In genomic region chr9:111117126-111117642, GRCm38 (mm10) we compare ENCODE assay signal across 8 mouse cellular contexts. TPM values are rescaled to one million over a fixed set of nuclear protein-coding genes. Genes with fewer than 3 reads are reported as not detected.
A peak's percentile ranks its signal among the peaks of the same experiment; 100 is the strongest.
DNase-seq lines count a peak whose midpoint lies in the region; ATAC-seq and TF ChIP-seq lines count a peak whose summit lies in the region.

Lrrfip2 (plus strand) TSS chr9:111117592.

- H3K9me3 ChIP-seq in kidney, postnatal 0 days (replicated peaks; ENCODE audit: low read length): no peaks in the 10 kb centered on the region
- H3K9me3 ChIP-seq in forebrain, embryonic 16.5 days (ENCODE audit: control insufficient read depth, low read length): no peaks in the 10 kb centered on the region
- no peaks in the 10 kb centered on the region for H3K9me3 ChIP-seq in hindbrain, embryonic 12.5 days (replicated peaks)
- no peaks in the 10 kb centered on the region for H3K9me3 ChIP-seq in liver, embryonic 11.5 days (ENCODE audit: control insufficient read depth, low read length)
- H3K9me3 ChIP-seq in stomach, embryonic 15.5 days: no peaks in the 10 kb centered on the region

- H3K4me3 ChIP-seq in kidney, postnatal 0 days (replicated peaks; ENCODE audit: low read depth, low read length): peak within 1 kb of the TSS; percentile 98
- peak within 1 kb of the TSS; percentile 98 for H3K4me3 ChIP-seq in forebrain, embryonic 16.5 days (replicated peaks; ENCODE audit: low read length)
- H3K4me3 ChIP-seq in hindbrain, embryonic 12.5 days: peak within 1 kb of the TSS; percentile 98
- peak within 1 kb of the TSS; percentile 98 for H3K4me3 ChIP-seq in liver, embryonic 11.5 days (ENCODE audit: low read depth, low read length)
- H3K4me3 ChIP-seq in stomach, embryonic 15.5 days (replicated peaks): peak within 1 kb of the TSS; percentile 95

- ATAC-seq in kidney, postnatal 0 days (replicated peaks; ENCODE audit: low FRiP score, low read depth): no peak
- ATAC-seq in forebrain, embryonic 16.5 days: no peak
- no peak for ATAC-seq in hindbrain, embryonic 12.5 days (ENCODE audit: low FRiP score)
- no peak for ATAC-seq in liver, embryonic 11.5 days (replicated peaks; ENCODE audit: low FRiP score)
- ATAC-seq in stomach, embryonic 15.5 days (ENCODE audit: insufficient read depth, low FRiP score, low read depth): no peak

- no peaks in the 10 kb centered on the region for H3K27me3 ChIP-seq in kidney, postnatal 0 days (ENCODE audit: insufficient read depth, low read length)
- H3K27me3 ChIP-seq in forebrain, embryonic 16.5 days (replicated peaks; ENCODE audit: control insufficient read depth, insufficient read depth, low read length): no peaks in the 10 kb centered on the region
- H3K27me3 ChIP-seq in hindbrain, embryonic 12.5 days: no peaks in the 10 kb centered on the region
- no peaks in the 10 kb centered on the region for H3K27me3 ChIP-seq in liver, embryonic 11.5 days (replicated peaks; ENCODE audit: control insufficient read depth, insufficient read depth, low read length)
- H3K27me3 ChIP-seq in stomach, embryonic 15.5 days (replicated peaks): no peaks in the 10 kb centered on the region

- peak within 1 kb of the TSS; percentile 87 for H3K9ac ChIP-seq in kidney, postnatal 0 days (ENCODE audit: low read depth, low read length)
- H3K9ac ChIP-seq in forebrain, embryonic 16.5 days (replicated peaks; ENCODE audit: low read depth, low read length): peak within 1 kb of the TSS; percentile 95
- peak within 1 kb of the TSS; percentile 96 for H3K9ac ChIP-seq in hindbrain, embryonic 12.5 days
- H3K9ac ChIP-seq in liver, embryonic 11.5 days (ENCODE audit: low read depth, low read length): peak within 1 kb of the TSS; percentile 83
- H3K9ac ChIP-seq in stomach, embryonic 15.5 days: peak within 1 kb of the TSS; percentile 70

- DNase-seq in kidney, postnatal 0 days (ENCODE audit: low spot score): no peak
- no peak for DNase-seq in kidney, postnatal 25 days
- DNase-seq in adrenal gland, adult 18-20 months (ENCODE audit: low spot score in 2 of 2): no peak
- DNase-seq in liver, embryonic 11.5 days (ENCODE audit: low spot score): no peak
- no peak for DNase-seq in right cerebral cortex, adult 18-20 months

- 36% methylated on average over 14 of the region's 14 CpGs for WGBS in kidney, postnatal 0 days
- 40% methylated on average over 14 of the region's 14 CpGs for WGBS in forebrain, embryonic 16.5 days
- 34% methylated on average over 14 of the region's 14 CpGs for WGBS in hindbrain, embryonic 12.5 days
- WGBS in liver, embryonic 11.5 days: 18% methylated on average over 14 of the region's 14 CpGs
- 27% methylated on average over 14 of the region's 14 CpGs for WGBS in stomach, embryonic 15.5 days

- TF ChIP-seq CTCF in kidney, postnatal 0 days (IDR thresholded peaks at IDR 0.05; ENCODE audit: low read depth): no peak

- peaks cover 3% of the 10 kb centered on the region for H3K4me1 ChIP-seq in kidney, postnatal 0 days (replicated peaks; ENCODE audit: insufficient read depth, low read length)
- peaks cover 16% of the 10 kb centered on the region for H3K4me1 ChIP-seq in forebrain, embryonic 16.5 days (replicated peaks; ENCODE audit: control insufficient read depth, insufficient read depth, low read length)
- H3K4me1 ChIP-seq in hindbrain, embryonic 12.5 days: peaks cover 19% of the 10 kb centered on the region
- H3K4me1 ChIP-seq in liver, embryonic 11.5 days (replicated peaks; ENCODE audit: control insufficient read depth, insufficient read depth, low read length): peaks cover 11% of the 10 kb centered on the region; the same call in 1 of the 2 replicates
- peaks cover 13% of the 10 kb centered on the region; the same call in 1 of the 2 replicates for H3K4me1 ChIP-seq in stomach, embryonic 15.5 days

- H3K36me3 ChIP-seq in kidney, postnatal 0 days (ENCODE audit: insufficient read depth, low read length): no peaks in the 10 kb centered on the region
- H3K36me3 ChIP-seq in forebrain, embryonic 16.5 days (ENCODE audit: control insufficient read depth, insufficient read depth): no peaks in the 10 kb centered on the region
- H3K36me3 ChIP-seq in hindbrain, embryonic 12.5 days: 0 out of 2 replicates have a peak, but pooled peaks cover 4% of the 10 kb centered on the region
- no peaks in the 10 kb centered on the region for H3K36me3 ChIP-seq in liver, embryonic 11.5 days (ENCODE audit: control insufficient read depth, insufficient read depth, low read length)
- H3K36me3 ChIP-seq in stomach, embryonic 15.5 days: no peaks in the 10 kb centered on the region

- H3K27ac ChIP-seq in kidney, postnatal 0 days: peak within 1 kb of the TSS; percentile 89
- H3K27ac ChIP-seq in forebrain, embryonic 16.5 days (ENCODE audit: low read length): peak within 1 kb of the TSS; percentile 66
- peak within 1 kb of the TSS; percentile 90 for H3K27ac ChIP-seq in hindbrain, embryonic 12.5 days
- peak within 1 kb of the TSS; percentile 87 for H3K27ac ChIP-seq in liver, embryonic 11.5 days (ENCODE audit: low read depth, low read length)
- peak within 1 kb of the TSS; percentile 83 for H3K27ac ChIP-seq in stomach, embryonic 15.5 days

- peak within 1 kb of the TSS; percentile 86 for H3K4me2 ChIP-seq in kidney, postnatal 0 days (ENCODE audit: low read length)
- H3K4me2 ChIP-seq in forebrain, embryonic 16.5 days (ENCODE audit: low read length): peak within 1 kb of the TSS; percentile 72
- H3K4me2 ChIP-seq in hindbrain, embryonic 12.5 days (replicated peaks): peak within 1 kb of the TSS; percentile 78
- peak within 1 kb of the TSS; percentile 92 for H3K4me2 ChIP-seq in liver, embryonic 11.5 days
- H3K4me2 ChIP-seq in stomach, embryonic 15.5 days: peak within 1 kb of the TSS; percentile 64

RNA-seq across cellular contexts. Expression of gene Lrrfip2, which starts in this region (rescaled TPM):
- polyA plus RNA-seq in kidney, postnatal 0 days (2015; fragmentation: Nextera tagmentation; extraction: Ambion mirVana): 39.6 and 39.9 TPM in 2 replicates
- 10 to 100 TPM; 48.8 to 58.4 TPM for total RNA-seq in adrenal gland, adult 18-20 months (2021)
- 41.1 and 43.2 TPM in 2 replicates for polyA plus RNA-seq in forebrain, embryonic 16.5 days (2015; fragmentation: Nextera tagmentation; extraction: Ambion mirVana)
- 50.5 and 53.7 TPM in 2 replicates for polyA plus RNA-seq in hindbrain, embryonic 12.5 days (2016; fragmentation: Nextera tagmentation; extraction: Ambion mirVana)
- 40.0 and 40.3 TPM in 2 replicates for polyA plus RNA-seq in liver, embryonic 11.5 days (2014; fragmentation: Nextera tagmentation; extraction: Ambion mirVana)
- polyA plus RNA-seq in stomach, embryonic 15.5 days (2015; fragmentation: Nextera tagmentation; extraction: Ambion mirVana): 37.3 and 38.7 TPM in 2 replicates
